Mouse (Mus musculus): Measurements from ENCODE around the gene Cd200r3.

Cd200r3 gene

GRCm38 (mm10) chr16:44988667-44989357 lies 45.3 kb downstream of the Cd200r3 start:
- no peak for DNase-seq (ENCODE audit: low read depth, low spot score)

GRCm38 (mm10) chr16:44993319-44994019 lies 50.0 kb downstream of the Cd200r3 start:
- no peak for DNase-seq (ENCODE audit: low read depth, low spot score)

- peak; percentile 66 for DNase-seq (ENCODE audit: low read depth, low spot score)
Observed at GRCm38 (mm10) chr16:44994206-44994953, 50.9 kb downstream of the Cd200r3 start.

GRCm38 (mm10) chr16:44995111-44995510 lies 51.6 kb downstream of the Cd200r3 start:
- peak; percentile 72 for DNase-seq (ENCODE audit: low read depth, low spot score)

- no peak for DNase-seq (ENCODE audit: low read depth, low spot score)
Observed at GRCm38 (mm10) chr16:44996701-44997100, 53.2 kb downstream of the Cd200r3 start.

- no peak for DNase-seq (ENCODE audit: low read depth, low spot score)
Observed at GRCm38 (mm10) chr16:44999537-44999936, 56.1 kb downstream of the Cd200r3 start.

GRCm38 (mm10) chr16:45004443-45004842 lies 61.0 kb downstream of the Cd200r3 start:
- no peak for DNase-seq (ENCODE audit: low read depth, low spot score)

- no peak for DNase-seq (ENCODE audit: low read depth, low spot score)
Observed at GRCm38 (mm10) chr16:45005280-45005679, 61.8 kb downstream of the Cd200r3 start.

- DNase-seq (ENCODE audit: low read depth, low spot score) = no peak
Observed at GRCm38 (mm10) chr16:45006971-45007370, 63.5 kb downstream of the Cd200r3 start.

- no peak for DNase-seq (ENCODE audit: low read depth, low spot score)
Observed at GRCm38 (mm10) chr16:45007807-45008206, 64.3 kb downstream of the Cd200r3 start.

- DNase-seq (ENCODE audit: low read depth, low spot score) = no peak
Observed at GRCm38 (mm10) chr16:45009634-45010033, 66.2 kb downstream of the Cd200r3 start.

- DNase-seq (ENCODE audit: low read depth, low spot score) = peak; percentile 96
Observed at GRCm38 (mm10) chr16:45015591-45015990, 72.1 kb downstream of the Cd200r3 start.

- DNase-seq (ENCODE audit: low read depth, low spot score) = peak; percentile 52
Observed at GRCm38 (mm10) chr16:45016488-45016887, 73.0 kb downstream of the Cd200r3 start.

GRCm38 (mm10) chr16:45018868-45019267 lies 75.4 kb downstream of the Cd200r3 start:
- no peak for DNase-seq (ENCODE audit: low read depth, low spot score)

- no peak for DNase-seq (ENCODE audit: low read depth, low spot score)
Observed at GRCm38 (mm10) chr16:45020055-45020454, 76.6 kb downstream of the Cd200r3 start.

- no peak for DNase-seq (ENCODE audit: low read depth, low spot score)
Observed at GRCm38 (mm10) chr16:45020669-45021309, 77.3 kb downstream of the Cd200r3 start.

- no peak for DNase-seq (ENCODE audit: low read depth, low spot score)
Observed at GRCm38 (mm10) chr16:45021443-45021842, 78.0 kb downstream of the Cd200r3 start.

GRCm38 (mm10) chr16:45023904-45024303 lies 80.4 kb downstream of the Cd200r3 start:
- peak; percentile 88 for DNase-seq (ENCODE audit: low read depth, low spot score)

- DNase-seq (ENCODE audit: low read depth, low spot score) = no peak
Observed at GRCm38 (mm10) chr16:45025321-45025720, 81.8 kb downstream of the Cd200r3 start.

- no peak for DNase-seq (ENCODE audit: low read depth, low spot score)
Observed at GRCm38 (mm10) chr16:45029080-45029479, 85.6 kb downstream of the Cd200r3 start.

- peak; percentile 86 for DNase-seq (ENCODE audit: low read depth, low spot score)
Observed at GRCm38 (mm10) chr16:45029493-45029892, 86.0 kb downstream of the Cd200r3 start.

GRCm38 (mm10) chr16:45030127-45030526 lies 86.6 kb downstream of the Cd200r3 start:
- no peak for DNase-seq (ENCODE audit: low read depth, low spot score)
